Mouse (Mus musculus) urinary bladder, adult 2 months (tissue): Measurements from ENCODE around the gene P2rx5. TPM values are rescaled to one million over a fixed set of nuclear protein-coding genes. Genes with fewer than 3 reads are reported as not detected.

Experiments used
- polyA plus RNA-seq: library from polyadenylated mRNA; depleted of rRNA; stranded (reverse); fragments of >200 nt; gene quantifications from 2 replicates; pipeline ENCODE4 v1.2.3, GENCODE M21; 2012; rRNA removed

P2rx5 gene
- polyA plus RNA-seq, 1 experiment = 3.1 TPM

Other genes starting within 250 kb of the P2rx5 start
- 24.7 and 35.1 TPM in 2 replicates for gene Atp2a3, start 199.3 kb upstream of the P2rx5 start, polyA plus RNA-seq
- 542 and 648 TPM in 2 replicates for gene P2rx1, start 161.3 kb upstream of the P2rx5 start, polyA plus RNA-seq
- gene Camkk1, start 141.4 kb upstream of the P2rx5 start, polyA plus RNA-seq = 69.6 and 83.9 TPM in 2 replicates
- 3.7 and 4.6 TPM in 2 replicates for gene Ncbp3, start 112.6 kb upstream of the P2rx5 start, polyA plus RNA-seq
- 0.50 and 0.58 TPM in 2 replicates for gene Itgae, start 69.8 kb upstream of the P2rx5 start, polyA plus RNA-seq
- 0.41 and 0.58 TPM in 2 replicates for gene Haspin, start 22.1 kb upstream of the P2rx5 start, polyA plus RNA-seq
- gene Emc6, start 16.6 kb downstream of the P2rx5 start, polyA plus RNA-seq = 49.0 and 62.3 TPM in 2 replicates
- gene Tax1bp3, start 16.7 kb downstream of the P2rx5 start, polyA plus RNA-seq = 101 and 131 TPM in 2 replicates
- 32.5 and 37.5 TPM in 2 replicates for gene Ctns, start 38.6 kb downstream of the P2rx5 start, polyA plus RNA-seq
- gene Shpk, start 39.0 kb downstream of the P2rx5 start, polyA plus RNA-seq = 11.5 and 12.7 TPM in 2 replicates
- gene Trpv1, start 73.9 kb downstream of the P2rx5 start, polyA plus RNA-seq = 0.37 and 0.38 TPM in 2 replicates
- 0.32 and 0.34 TPM in 2 replicates for gene Trpv3, start 107.0 kb downstream of the P2rx5 start, polyA plus RNA-seq
- 23.8 and 25.8 TPM in 2 replicates for gene Aspa, start 169.2 kb downstream of the P2rx5 start, polyA plus RNA-seq
- not detected in 2 replicates for gene Gm49340, start 169.3 kb downstream of the P2rx5 start, polyA plus RNA-seq
- 0.21 and 0.44 TPM in 2 replicates for gene Spata22, start 169.3 kb downstream of the P2rx5 start, polyA plus RNA-seq
- gene Olfr20, start 190.4 kb downstream of the P2rx5 start, polyA plus RNA-seq = 0.04 and 0.10 TPM in 2 replicates
- not detected in 2 replicates for gene Olfr376, start 210.8 kb downstream of the P2rx5 start, polyA plus RNA-seq
- gene Olfr1, start 239.2 kb downstream of the P2rx5 start, polyA plus RNA-seq = not detected in 2 replicates